Mouse (Mus musculus): ENCODE data around the gene Gga3. TPM values are rescaled to one million over a fixed set of nuclear protein-coding genes. Genes with fewer than 3 reads are reported as not detected.

The Gga3 gene
- polyA plus RNA-seq (2017; shearing (Covaris generic)): 61.9 TPM

GRCm38 (mm10) chr11:115603476-115604303 lies at the start of gene Gga3, which contains the start of gene Mrps7:
Gga3 (minus strand) TSS chr11:115604051.
Mrps7 (plus strand) TSS chr11:115603925.

DNA sequence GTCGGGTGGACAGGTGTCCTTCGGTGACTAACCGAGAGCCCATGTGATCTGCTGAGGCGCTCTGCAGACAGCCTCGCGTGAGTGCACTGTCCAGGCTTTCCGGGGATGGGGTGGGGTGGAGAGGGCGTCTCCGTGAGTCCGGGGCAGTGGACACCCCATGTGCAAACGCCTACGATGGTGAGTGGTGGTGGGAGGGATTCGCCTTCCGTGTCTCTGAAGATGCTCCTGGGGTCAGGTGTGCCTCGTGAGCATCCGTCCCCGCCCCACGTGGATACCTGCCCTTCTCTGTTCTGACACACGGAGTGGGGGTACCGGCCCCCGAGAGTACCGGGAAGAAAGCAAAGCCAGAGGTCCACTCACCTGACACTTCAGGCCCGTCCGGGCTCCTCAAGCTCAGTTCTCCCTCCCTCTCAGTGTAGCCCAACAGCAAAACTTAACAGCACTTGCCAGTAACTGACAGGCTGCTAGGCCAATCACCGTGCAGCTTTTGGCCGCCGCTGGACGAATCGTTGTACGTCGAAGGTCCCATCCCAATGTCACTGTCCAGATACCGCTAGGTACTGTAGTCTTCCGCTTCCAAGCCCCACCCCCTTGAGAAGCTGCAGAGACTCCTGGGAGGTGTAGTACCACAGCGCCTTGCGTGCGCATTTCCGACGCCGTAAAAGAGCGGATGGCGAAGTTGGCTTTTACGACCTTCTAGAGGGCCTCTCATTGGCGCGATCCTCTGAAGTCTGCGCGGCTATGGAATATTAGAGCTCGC lies 24.0 kb upstream of the Gga3 start, which contains the start of gene Slc25a19:
Slc25a19 (minus strand) TSS at position 591 of the 760 bp plus-strand sequence.

DNA sequence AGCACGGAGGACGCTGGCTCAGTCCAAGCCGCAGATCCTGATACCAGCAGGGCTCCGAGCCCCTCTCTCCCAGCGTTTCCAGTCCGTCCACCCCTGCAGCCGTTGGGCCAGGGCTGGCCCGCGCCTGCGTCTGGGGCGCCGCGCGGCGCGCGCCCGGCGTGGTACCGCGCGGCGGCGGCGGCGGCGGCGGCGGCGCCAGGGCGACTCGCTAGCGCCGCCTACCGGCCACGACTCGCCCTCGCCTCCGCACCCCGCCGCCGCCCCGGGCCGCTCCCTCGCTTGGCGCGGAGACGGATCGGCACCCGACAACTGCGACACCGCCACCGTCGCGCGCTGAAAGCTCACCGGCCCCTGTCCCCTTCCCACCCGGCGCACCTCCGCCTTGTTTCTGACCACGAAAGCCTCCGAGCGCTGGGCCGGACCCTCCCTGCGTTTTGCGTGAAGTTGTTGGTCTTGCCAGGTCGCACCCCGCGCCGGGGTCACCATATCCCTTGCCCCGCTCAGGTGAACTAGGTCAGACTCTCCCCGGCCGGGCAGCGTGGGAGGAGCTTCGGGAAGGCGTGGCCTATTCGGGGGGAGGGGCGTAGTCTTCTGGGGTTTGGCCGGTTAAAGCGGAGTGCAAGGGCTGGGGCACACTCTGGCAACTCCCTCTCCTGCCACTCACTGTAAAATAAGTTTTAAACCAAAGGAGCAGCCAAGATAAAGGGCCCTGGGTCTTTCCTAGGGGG lies 8.7 kb upstream of the Gga3 start, which contains the start of gene Mif4gd:
Mif4gd (minus strand) TSS at position 560 of the 728 bp plus-strand sequence.

DNA sequence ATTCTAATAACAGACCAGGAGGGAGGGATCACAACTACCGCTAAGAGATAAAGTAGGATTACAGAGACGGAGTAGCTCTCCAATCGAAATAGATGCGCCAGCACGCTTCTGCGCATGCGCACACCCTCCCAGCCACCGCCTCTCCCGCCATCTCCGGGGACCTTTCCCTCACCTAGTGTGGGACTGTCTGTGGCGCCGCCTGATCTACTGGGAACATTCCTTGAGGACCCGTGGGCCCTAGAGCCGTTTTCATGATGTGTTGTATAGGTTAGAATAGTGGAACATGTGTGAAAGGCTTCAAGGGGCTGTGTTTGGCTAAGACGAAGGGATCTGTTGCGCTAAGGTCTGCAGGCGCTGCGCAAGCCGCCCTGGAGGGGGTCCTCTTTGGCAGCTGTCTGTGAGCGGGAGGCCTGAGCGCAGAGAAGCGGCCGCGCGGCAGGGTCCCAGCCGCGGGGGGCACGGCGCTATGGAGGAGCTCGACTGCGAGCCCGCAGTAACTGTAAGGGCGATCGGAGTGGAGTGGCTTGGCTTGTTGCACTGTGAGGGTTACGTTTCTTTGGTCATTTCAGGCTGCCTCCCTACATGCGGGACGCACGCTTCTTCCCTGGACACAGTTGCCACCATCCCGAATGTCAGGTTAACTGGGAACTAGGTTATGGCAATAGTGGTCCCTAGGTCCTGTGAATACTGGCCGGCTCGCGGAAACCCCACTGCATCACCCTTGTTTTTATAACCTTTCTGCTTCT lies 39.6 kb downstream of the Gga3 start, which contains the start of gene Nup85:
Nup85 (plus strand) TSS at position 371 of the 746 bp plus-strand sequence.

GRCm38 (mm10) chr11:115536038-115536681 lies 67.7 kb downstream of the Gga3 start, which contains the start of gene Sumo2:
Sumo2 (minus strand) TSS chr11:115536276.

Other genes with a start within 250 kb of the Gga3 start
- gene Hid1, start 236.3 kb downstream of the Gga3 start, polyA plus RNA-seq (2017; shearing (Covaris generic)): 3.7 TPM
- not detected for gene Cdr2l, start 222.1 kb downstream of the Gga3 start, polyA plus RNA-seq (2017; shearing (Covaris generic))
- 163 TPM for gene Mrpl58, start 200.3 kb downstream of the Gga3 start, polyA plus RNA-seq (2017; shearing (Covaris generic))
- 739 TPM for gene Atp5h, start 184.1 kb downstream of the Gga3 start, polyA plus RNA-seq (2017; shearing (Covaris generic))
- gene Kctd2, start 183.9 kb downstream of the Gga3 start, polyA plus RNA-seq (2017; shearing (Covaris generic)): 3.2 TPM
- 0.13 TPM for gene Trim80, start 163.5 kb downstream of the Gga3 start, polyA plus RNA-seq (2017; shearing (Covaris generic))
- 6.2 TPM for gene Slc16a5, start 141.6 kb downstream of the Gga3 start, polyA plus RNA-seq (2017; shearing (Covaris generic))
- gene Armc7, start 128.4 kb downstream of the Gga3 start, polyA plus RNA-seq (2017; shearing (Covaris generic)): 90.8 TPM
- 379 TPM for gene Nt5c, start 112.2 kb downstream of the Gga3 start, polyA plus RNA-seq (2017; shearing (Covaris generic))
- gene Jpt1, start 89.7 kb downstream of the Gga3 start, polyA plus RNA-seq (2017; shearing (Covaris generic)): 580 TPM
- 787 TPM for gene Sumo2, start 67.8 kb downstream of the Gga3 start, polyA plus RNA-seq (2017; shearing (Covaris generic))
- gene Nup85, start 39.6 kb downstream of the Gga3 start, polyA plus RNA-seq (2017; shearing (Covaris generic)): 81.5 TPM
- 61.6 TPM for gene Mrps7, start 126 bp downstream of the Gga3 start, polyA plus RNA-seq (2017; shearing (Covaris generic))
- 204 TPM for gene Mif4gd, start 8.9 kb upstream of the Gga3 start, polyA plus RNA-seq (2017; shearing (Covaris generic))
- 76.3 TPM for gene Slc25a19, start 24.2 kb upstream of the Gga3 start, polyA plus RNA-seq (2017; shearing (Covaris generic))
- 10.4 TPM for gene Grb2, start 104.5 kb upstream of the Gga3 start, polyA plus RNA-seq (2017; shearing (Covaris generic))
- 34.3 TPM for gene Tmem94, start 161.4 kb upstream of the Gga3 start, polyA plus RNA-seq (2017; shearing (Covaris generic))
- gene Caskin2, start 209.6 kb upstream of the Gga3 start, polyA plus RNA-seq (2017; shearing (Covaris generic)): 4.3 TPM
- 20.1 TPM for gene Tsen54, start 210.7 kb upstream of the Gga3 start, polyA plus RNA-seq (2017; shearing (Covaris generic))
- 35.7 TPM for gene Llgl2, start 220.0 kb upstream of the Gga3 start, polyA plus RNA-seq (2017; shearing (Covaris generic))

Data from activated CD4-positive, CD25-positive, alpha-beta regulatory T cell, adult 9 weeks (primary cell).